Mouse (Mus musculus) MEL (cell line): ENCODE measurements at regions not wholly inside any gene's neighbourhood (a gene's known extent, or its start where the extent isn't known, plus 50 kb on each side); places are given as distances from the start of the nearest gene placed in this dataset.

Experiments used
- DNase-seq: peaks from one replicate; pipeline ENCODE4 v3.0.0; 2011; ENCODE audit warnings: low read depth, low spot score
- H3K27ac ChIP-seq: 2 replicates; pipeline ENCODE4 v1.5.1; 2012; ENCODE audit warnings: low read depth, mild to moderate bottlenecking, control low read depth, low read length, moderate library complexity; ENCODE audit not compliant: control insufficient read depth
- H3K27me3 ChIP-seq, 2 experiments: fragments of 150-350 bp in 1 of 2; sonication (generic) in 1 of 2; 2 replicates each; pipeline ENCODE4 v1.6.1; 2012; ENCODE audit warnings: low read length in 2 of 2, mild to moderate bottlenecking in 2 of 2, improper control_type of control experiment in 1 of 2, moderate library complexity in 1 of 2; ENCODE audit not compliant: insufficient read depth in 2 of 2, control insufficient read depth in 1 of 2
- H3K36me3 ChIP-seq, 2 experiments: 2 replicates each; pipeline ENCODE4 v1.6.1; 2012 to 2014; ENCODE audit warnings: low read length in 2 of 2, improper control_type of control experiment in 1 of 2, inconsistent platforms in 1 of 2, mild to moderate bottlenecking in 1 of 2; ENCODE audit not compliant: insufficient read depth in 2 of 2, control insufficient read depth in 1 of 2
- H3K4me1 ChIP-seq, 2 experiments: fragments of 150-350 bp in 1 of 2; sonication (generic) in 1 of 2; 2 replicates each; pipeline ENCODE4 v1.6.1; 2012; ENCODE audit warnings: low read length in 2 of 2, improper control_type of control experiment in 1 of 2, mild to moderate bottlenecking in 1 of 2; ENCODE audit not compliant: insufficient read depth in 2 of 2, control insufficient read depth in 1 of 2
- H3K4me3 ChIP-seq, 2 experiments: fragments of 150-350 bp in 1 of 2; sonication (generic) in 1 of 2; 2 replicates each; pipeline ENCODE4 v1.5.1; 2012; ENCODE audit warnings: low read depth in 2 of 2, low read length in 2 of 2, mild to moderate bottlenecking in 2 of 2, moderate library complexity in 2 of 2, control low read depth in 1 of 2, improper control_type of control experiment in 1 of 2; ENCODE audit not compliant: control insufficient read depth in 1 of 2, insufficient read depth in 1 of 2
- H3K79me2 ChIP-seq: 2 replicates; pipeline ENCODE4 v1.6.1; 2012; ENCODE audit warnings: mild to moderate bottlenecking, low read length, moderate library complexity; ENCODE audit not compliant: control insufficient read depth, poor library complexity, insufficient read depth
- H3K9ac ChIP-seq: 2 replicates; pipeline ENCODE4 v1.6.1; 2012; ENCODE audit warnings: low read depth, mild to moderate bottlenecking, control low read depth, low read length, moderate library complexity; ENCODE audit not compliant: control insufficient read depth, poor library complexity, severe bottlenecking
- H3K9me3 ChIP-seq: fragments of 150-350 bp; sonication (generic); replicated peaks from 2 replicates; pipeline ENCODE4 v1.6.1; 2012; ENCODE audit warnings: mild to moderate bottlenecking, low read length, improper control_type of control experiment, moderate library complexity; ENCODE audit not compliant: insufficient read depth
- BHLHE40 ChIP-seq: IDR thresholded peaks from 2 replicates; pipeline ENCODE4 v1.6.1; 2012; ENCODE audit warnings: low read depth, mild to moderate bottlenecking, inconsistent platforms, low read length, improper control_type of control experiment, borderline replicate concordance
- CHD1 ChIP-seq: IDR thresholded peaks from 2 replicates; pipeline ENCODE4 v1.6.1; 2012; ENCODE audit warnings: low read depth, mild to moderate bottlenecking, inconsistent platforms, low read length, improper control_type of control experiment
- CHD2 ChIP-seq: IDR thresholded peaks from 2 replicates; pipeline ENCODE4 v1.6.1; 2011; ENCODE audit warnings: low read length, improper control_type of control experiment
- HCFC1 ChIP-seq: IDR thresholded peaks from 2 replicates; pipeline ENCODE4 v1.6.1; 2012; ENCODE audit warnings: low read depth, mild to moderate bottlenecking, inconsistent platforms, low read length, improper control_type of control experiment, moderate library complexity
- JUND ChIP-seq: IDR thresholded peaks from 2 replicates; pipeline ENCODE4 v1.6.1; 2011; ENCODE audit warnings: low read depth, mild to moderate bottlenecking, improper control_type of control experiment, low read length
- MAFK ChIP-seq: IDR thresholded peaks from 2 replicates; pipeline ENCODE4 v1.6.1; 2011; ENCODE audit warnings: low read depth, mild to moderate bottlenecking, low read length, improper control_type of control experiment, borderline replicate concordance
- MAX ChIP-seq: IDR thresholded peaks from 2 replicates; pipeline ENCODE4 v1.6.1; 2011; ENCODE audit warnings: low read length, improper control_type of control experiment
- MAZ ChIP-seq: IDR thresholded peaks from 2 replicates; pipeline ENCODE4 v1.6.1; 2012; ENCODE audit warnings: low read depth, mild to moderate bottlenecking, inconsistent platforms, low read length, improper control_type of control experiment
- MXI1 ChIP-seq: IDR thresholded peaks from 2 replicates; pipeline ENCODE4 v1.6.1; 2011; ENCODE audit warnings: mild to moderate bottlenecking, low read depth, low read length, improper control_type of control experiment
- MYB ChIP-seq: IDR thresholded peaks from 2 replicates; pipeline ENCODE4 v1.6.1; 2011; ENCODE audit warnings: mild to moderate bottlenecking, low read depth, low read length, improper control_type of control experiment
- MYC ChIP-seq: IDR thresholded peaks from 2 replicates; pipeline ENCODE4 v1.6.1; 2011; ENCODE audit warnings: low read depth, mild to moderate bottlenecking, low read length, improper control_type of control experiment, moderate library complexity
- NELFE ChIP-seq: IDR thresholded peaks from 2 replicates; pipeline ENCODE4 v1.6.1; 2011; ENCODE audit warnings: low read depth, low read length, improper control_type of control experiment
- POLR2AphosphoS2 ChIP-seq: IDR thresholded peaks from 2 replicates; pipeline ENCODE4 v1.6.1; 2011; ENCODE audit warnings: low read length, improper control_type of control experiment
- RAD21 ChIP-seq: IDR thresholded peaks from 2 replicates; pipeline ENCODE4 v1.6.1; 2011; ENCODE audit warnings: mild to moderate bottlenecking, low read depth, low read length, improper control_type of control experiment
- SIN3A ChIP-seq: IDR thresholded peaks from 2 replicates; pipeline ENCODE4 v1.6.1; 2012; ENCODE audit warnings: low read length, improper control_type of control experiment, inconsistent platforms
- SMC3 ChIP-seq: IDR thresholded peaks from 2 replicates; pipeline ENCODE4 v1.6.1; 2011; ENCODE audit warnings: low read depth, low read length, improper control_type of control experiment
- TBP ChIP-seq: IDR thresholded peaks from 2 replicates; pipeline ENCODE4 v1.8.0; 2011; ENCODE audit warnings: low read depth, low read length, improper control_type of control experiment
- TCF12 ChIP-seq: IDR thresholded peaks from 2 replicates; pipeline ENCODE4 v1.6.1; 2014; ENCODE audit warnings: low read depth, mild to moderate bottlenecking, inconsistent platforms, low read length, improper control_type of control experiment, moderate library complexity
- ZC3H11A ChIP-seq: IDR thresholded peaks from 2 replicates; pipeline ENCODE4 v1.6.1; 2012; ENCODE audit warnings: low read depth, mild to moderate bottlenecking, inconsistent platforms, low read length, improper control_type of control experiment
- ZMIZ1 ChIP-seq: IDR thresholded peaks from 2 replicates; pipeline ENCODE4 v1.6.1; 2012; ENCODE audit warnings: low read depth, mild to moderate bottlenecking, inconsistent platforms, low read length, improper control_type of control experiment, moderate library complexity
- ZNF384 ChIP-seq: IDR thresholded peaks from 2 replicates; pipeline ENCODE4 v1.6.1; 2012; ENCODE audit warnings: low read depth, mild to moderate bottlenecking, inconsistent platforms, low read length, improper control_type of control experiment

DNA sequence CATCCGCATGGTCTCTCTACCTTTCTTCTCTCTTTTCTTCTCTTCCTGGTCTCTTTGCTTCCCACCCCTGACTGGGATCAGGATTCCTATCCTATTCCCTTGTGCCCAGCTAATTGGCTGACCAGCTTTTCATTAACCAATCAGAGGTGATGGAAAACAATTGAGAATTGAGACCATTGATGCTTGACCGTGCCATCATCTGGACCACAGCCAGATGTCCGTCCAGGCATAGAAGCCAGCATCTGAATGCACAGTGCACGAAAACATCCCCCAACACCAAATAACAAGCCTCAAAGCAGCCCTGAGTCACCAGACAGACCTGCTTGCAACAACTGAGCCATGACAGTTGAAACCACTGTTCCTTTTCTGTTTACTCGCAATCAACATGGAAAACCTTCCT lies 54.5 kb upstream of the 4930432M17Rik start:
- no peak overlapping the region for H3K27ac ChIP-seq
- H3K9me3 ChIP-seq: no peaks in the 10 kb centered on the region
- no peak overlapping the region for H3K9ac ChIP-seq
- no peak for DNase-seq
- no peak overlapping the region for H3K4me3 ChIP-seq
- no peaks in the 10 kb centered on the region for H3K79me2 ChIP-seq
- H3K4me1 ChIP-seq: no peaks in the 10 kb centered on the region
- no peaks in the 10 kb centered on the region for H3K27me3 ChIP-seq
- TF ChIP-seq HCFC1: no peak
- TF ChIP-seq ZMIZ1: no peak
- no peak for TF ChIP-seq POLR2AphosphoS2
- TF ChIP-seq NELFE: no peak
- no peak for TF ChIP-seq JUND
- TF ChIP-seq TBP: no peak
- TF ChIP-seq ZNF384: no peak
- TF ChIP-seq MXI1: no peak
- TF ChIP-seq MAZ: no peak
- TF ChIP-seq MYB: no peak
- no peaks in the 10 kb centered on the region for H3K36me3 ChIP-seq

- H3K4me3 ChIP-seq: no peak overlapping the region
- no peak for DNase-seq
- no peaks in the 10 kb centered on the region for H3K9me3 ChIP-seq
- no peaks in the 10 kb centered on the region for H3K36me3 ChIP-seq
- H3K4me1 ChIP-seq: no peaks in the 10 kb centered on the region
- no peak overlapping the region for H3K9ac ChIP-seq
- no peaks in the 10 kb centered on the region for H3K79me2 ChIP-seq
- TF ChIP-seq MAX: no peak
- H3K27ac ChIP-seq: no peak overlapping the region
- H3K27me3 ChIP-seq: no peaks in the 10 kb centered on the region
These were observed 55.8 kb upstream of the 4930432M17Rik start for GRCm38 (mm10) chr3:121614741-121615140.

DNA sequence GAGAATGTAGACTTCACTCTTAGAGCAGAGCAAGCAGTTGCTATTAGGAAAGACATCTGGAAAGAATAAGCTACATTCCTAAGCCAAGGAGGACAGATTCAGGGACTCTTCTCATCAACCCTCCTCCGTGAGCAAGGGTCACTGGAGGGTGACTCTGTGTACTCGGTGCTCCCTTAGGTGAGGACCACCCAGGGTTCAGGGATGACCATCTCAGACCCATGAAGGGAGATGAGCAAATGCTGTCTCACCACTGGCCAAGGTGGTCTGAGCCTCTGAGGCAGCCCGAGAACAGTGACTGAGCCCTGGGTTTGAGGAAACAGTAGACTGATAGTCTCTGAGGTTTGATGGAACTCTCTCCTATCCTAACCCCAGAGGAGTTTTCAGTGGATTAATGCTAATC lies 57.3 kb upstream of the 4930432M17Rik start:
- Histone ChIP-seq H3K4me1 (no peaks in the 10 kb centered on the region), H3K4me3 (no peak overlapping the region)

More for the DNA sequence above, 57.3 kb upstream of the 4930432M17Rik start:
- no peaks in the 10 kb centered on the region for H3K27me3 ChIP-seq
- no peaks in the 10 kb centered on the region for H3K36me3 ChIP-seq
- DNase-seq: no peak
- H3K9ac ChIP-seq: no peak overlapping the region
- no peak for TF ChIP-seq MYC
- no peak for TF ChIP-seq RAD21
- no peak for TF ChIP-seq SMC3
- TF ChIP-seq MAX: no peak
- no peak for TF ChIP-seq ZC3H11A
- TF ChIP-seq MAFK: no peak
- TF ChIP-seq CHD1: no peak
- no peak for TF ChIP-seq TCF12
- no peak for TF ChIP-seq CHD2
- no peak for TF ChIP-seq BHLHE40
- no peak for TF ChIP-seq POLR2AphosphoS2
- TF ChIP-seq SIN3A: no peak
- no peaks in the 10 kb centered on the region for H3K79me2 ChIP-seq
- H3K27ac ChIP-seq: no peak overlapping the region
- no peaks in the 10 kb centered on the region for H3K9me3 ChIP-seq
